Comparison of ENCODE assay signal across 11 mouse cellular contexts in the genomic region with DNA sequence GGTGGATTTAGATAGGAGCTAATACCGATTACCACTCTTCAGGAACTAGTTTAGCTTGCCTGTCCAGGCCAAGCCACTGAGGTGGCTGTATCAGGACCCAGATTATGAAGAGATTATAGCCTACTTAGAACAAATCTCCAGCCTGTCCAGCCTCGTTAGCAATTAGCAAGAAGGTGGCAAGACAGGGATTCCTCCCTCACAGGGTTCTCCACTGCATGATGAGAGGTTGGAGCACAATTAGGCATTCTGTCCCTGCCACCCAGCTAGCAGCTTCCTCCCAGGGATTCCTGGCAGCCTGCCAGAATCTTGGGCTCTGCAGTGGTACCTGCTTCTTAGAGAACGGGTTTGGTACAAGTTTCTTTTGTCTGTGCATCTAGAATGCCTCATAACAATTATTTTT. TPM values are rescaled to one million over a fixed set of nuclear protein-coding genes. Genes with fewer than 3 reads are reported as not detected.
DNase-seq lines count a peak whose midpoint lies in the region; ATAC-seq and TF ChIP-seq lines count a peak whose summit lies in the region.
"Had no signal": no experiment of that assay in that cellular context is flagged by ENCODE, and none has a peak within 500 bp of the region (broad histone marks: within the 10 kb centered on the region; RNA-seq: fewer than 3 reads in every experiment).

No protein-coding gene starts in this region.

- DNase-seq in heart, adult 8-10 months (ENCODE audit: low spot score) = no peak
- peak; percentile 40 for DNase-seq in right cerebral cortex, postnatal 14 days
- no peak for DNase-seq in right cerebral cortex, adult 18-20 months
- peak; percentile 47 for DNase-seq in forebrain, postnatal 0 days
- DNase-seq in retina, embryonic 14.5 days (ENCODE audit: low spot score) = peak; percentile 88
- DNase-seq in adrenal gland, adult 18-20 months (ENCODE audit: low spot score in 2 of 2) = no peak
- DNase-seq: thymus, postnatal 36 days had no signal

- H3K36me3 ChIP-seq in heart, embryonic 13.5 days = peaks cover 39% of the 10 kb centered on the region
- H3K36me3 ChIP-seq in forebrain, postnatal 0 days (ENCODE audit: insufficient read depth) = no peaks in the 10 kb centered on the region

- WGBS in heart, embryonic 13.5 days = 34% methylated on average over 3 of the region's 3 CpGs
- 18% methylated on average over 3 of the region's 3 CpGs for WGBS in forebrain, postnatal 0 days

- H3K9me3 ChIP-seq in heart, embryonic 13.5 days = no peaks in the 10 kb centered on the region
- H3K9me3 ChIP-seq in forebrain, postnatal 0 days (ENCODE audit: low read length) = no peaks in the 10 kb centered on the region
- H3K9me3 ChIP-seq: liver, embryonic 15.5 days had no signal

- H3K27ac ChIP-seq in heart, embryonic 13.5 days (replicated peaks) = peak overlapping the region; percentile 24
- no peak overlapping the region for H3K27ac ChIP-seq in forebrain, postnatal 0 days (ENCODE audit: low read depth, low read length)
- H3K27ac ChIP-seq: liver, embryonic 15.5 days had no signal

- no peak overlapping the region for H3K4me3 ChIP-seq in heart, embryonic 13.5 days
- H3K4me3 ChIP-seq in forebrain, postnatal 0 days (ENCODE audit: low read depth, low read length) = no peak overlapping the region
- H3K4me3 ChIP-seq: liver, embryonic 15.5 days had no signal

- no peak for TF ChIP-seq CTCF in forebrain, postnatal 0 days (IDR thresholded peaks at IDR 0.05; ENCODE audit: low read depth)

- H3K27me3 ChIP-seq in heart, embryonic 13.5 days (replicated peaks) = no peaks in the 10 kb centered on the region
- no peaks in the 10 kb centered on the region for H3K27me3 ChIP-seq in forebrain, postnatal 0 days (ENCODE audit: insufficient read depth, low read length)
- H3K27me3 ChIP-seq: CH12.LX; liver, embryonic 15.5 days had no signal

- ATAC-seq in heart, embryonic 13.5 days (ENCODE audit: extremely low read depth, insufficient number of reproducible peaks, low FRiP score, low TSS enrichment) = no peak
- no peak for ATAC-seq in forebrain, postnatal 0 days
- ATAC-seq in megakaryocyte, adult 5-6 weeks (ENCODE audit: poor library complexity, severe bottlenecking) = no peak

- peaks cover 62% of the 10 kb centered on the region for H3K4me1 ChIP-seq in heart, embryonic 13.5 days
- H3K4me1 ChIP-seq in forebrain, postnatal 0 days (ENCODE audit: insufficient read depth) = peaks cover 18% of the 10 kb centered on the region

- H3K9ac ChIP-seq in heart, embryonic 13.5 days = no peak overlapping the region
- no peak overlapping the region for H3K9ac ChIP-seq in forebrain, postnatal 0 days
- H3K9ac ChIP-seq: liver, embryonic 15.5 days had no signal

- H3K4me2 ChIP-seq in heart, embryonic 13.5 days = no peak overlapping the region
- H3K4me2 ChIP-seq in forebrain, postnatal 0 days (ENCODE audit: low read depth) = no peak overlapping the region
- H3K4me2 ChIP-seq: liver, embryonic 15.5 days had no signal

RNA-seq across cellular contexts. Expression of a gene that starts 8.5 kb away (rescaled TPM):
- polyA plus RNA-seq in heart, embryonic 13.5 days (2015; fragmentation: Nextera tagmentation; extraction: Ambion mirVana) = 149 and 169 TPM in 2 replicates
- 100 to 1,000 TPM; 101 to 111 (median 105) TPM for total RNA-seq in heart, adult 8-10 months (2022)
- total RNA-seq in forebrain, postnatal 0 days (2014; rRNA removed) = 45.0 and 53.1 TPM in 2 replicates
- 75.2 and 82.4 TPM in 2 replicates for polyA plus RNA-seq in forebrain, postnatal 0 days (2015; fragmentation: Nextera tagmentation; extraction: Ambion mirVana)
- 67.6 and 71.7 TPM in 2 replicates for total RNA-seq in megakaryocyte, adult 5-6 weeks (2015)
- 43.3 and 55.5 TPM in 2 replicates for total RNA-seq in megakaryocyte, adult 5-6 weeks (2017)
- total RNA-seq in adrenal gland, adult 18-20 months (2021) = 10 to 100 TPM; 41.4 to 48.1 TPM

Comparison
In these comparisons a context has a peak if more than half of its experiments do, and no peak if none do; other contexts are left out.
1. DNase-seq: peak in right cerebral cortex, postnatal 14 days (single experiment), forebrain, postnatal 0 days (single experiment) and retina, embryonic 14.5 days (single experiment); none in heart, adult 8-10 months (single experiment), right cerebral cortex, adult 18-20 months (single experiment) and adrenal gland, adult 18-20 months (0 of 2).